Mouse (Mus musculus): ENCODE measurements around the gene Lats2. TPM values are rescaled to one million over a fixed set of nuclear protein-coding genes. Genes with fewer than 3 reads are reported as not detected.

The Lats2 gene
- total and polyA plus RNA-seq, 3 experiments = 1.1 to 4.0 (median 1.5) TPM

DNA sequence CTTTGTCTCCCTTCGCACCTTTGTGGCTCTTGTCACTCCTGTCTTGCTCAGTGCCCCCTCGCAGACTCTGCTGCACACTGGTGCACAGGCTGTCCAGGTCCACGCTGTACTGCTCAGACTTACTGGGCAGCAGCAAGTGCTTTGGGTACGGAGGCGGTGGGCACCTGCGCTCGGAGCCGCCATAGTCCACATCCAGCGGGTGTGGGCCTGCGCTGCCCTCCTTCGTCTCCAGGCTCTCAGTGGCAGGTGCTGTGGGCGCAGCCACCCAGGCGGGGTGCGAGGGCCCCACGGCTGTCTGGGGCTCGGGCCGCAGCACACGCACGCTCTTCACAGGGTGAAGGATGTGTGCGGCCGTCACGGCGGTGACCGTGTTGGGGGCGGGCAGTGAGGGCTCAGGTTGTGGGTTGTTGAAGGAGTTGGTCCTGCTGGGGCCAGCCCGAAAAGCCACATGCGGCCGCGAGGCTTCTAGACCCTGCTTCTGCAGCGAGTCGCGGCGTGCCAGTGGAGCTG, 58.7 kb downstream of the Lats2 start:
- TF ChIP-seq ETS1 (conservative IDR thresholded peaks at IDR 0.05; ENCODE audit: low read depth, low read length) = no peak
- no peak for TF ChIP-seq NRF1 (IDR thresholded peaks at IDR 0.05; ENCODE audit: low read depth, low read length)
- no peak for TF ChIP-seq IRF4 (IDR thresholded peaks at IDR 0.05; ENCODE audit: low read depth, low read length)
- no peak for TF ChIP-seq HCFC1 (IDR thresholded peaks at IDR 0.05; ENCODE audit: low read depth, low read length)
- TF ChIP-seq GABPA (IDR thresholded peaks at IDR 0.05; ENCODE audit: insufficient replicate concordance, low read depth, low read length) = no peak
- TF ChIP-seq NELFE (IDR thresholded peaks at IDR 0.05; ENCODE audit: low read depth, low read length) = no peak
- TF ChIP-seq BHLHE40 (IDR thresholded peaks at IDR 0.05; ENCODE audit: low read depth, low read length) = no peak
- no peak for TF ChIP-seq RCOR1 (conservative IDR thresholded peaks at IDR 0.05; ENCODE audit: low read depth, low read length)
- no peak for TF ChIP-seq CTCF (conservative IDR thresholded peaks at IDR 0.05 in 1 of 2, IDR thresholded peaks at IDR 0.05 in 1 of 2; ENCODE audit: low read depth in 2 of 2, low read length in 2 of 2)
- no peak for TF ChIP-seq MAX (IDR thresholded peaks at IDR 0.05; ENCODE audit: low read length)
- no peak for TF ChIP-seq TCF12 (IDR thresholded peaks at IDR 0.05; ENCODE audit: low read depth, low read length)
- TF ChIP-seq TBP (conservative IDR thresholded peaks at IDR 0.05; ENCODE audit: low read depth, low read length) = no peak
- TF ChIP-seq PAX5 (IDR thresholded peaks at IDR 0.05; ENCODE audit: low read length) = no peak
- no peak for TF ChIP-seq E2F4 (IDR thresholded peaks at IDR 0.05; ENCODE audit: insufficient replicate concordance, low read depth, low read length)
- TF ChIP-seq EP300 (IDR thresholded peaks at IDR 0.05; ENCODE audit: low read length) = no peak
- no peak for TF ChIP-seq USF1 (IDR thresholded peaks at IDR 0.05; ENCODE audit: low read depth, low read length)
- TF ChIP-seq ZC3H11A (IDR thresholded peaks at IDR 0.05; ENCODE audit: low read depth, low read length) = no peak
- no peak for TF ChIP-seq SIN3A (IDR thresholded peaks at IDR 0.05; ENCODE audit: low read length)
- no peak for TF ChIP-seq MEF2A (IDR thresholded peaks at IDR 0.05; ENCODE audit: borderline replicate concordance, low read depth, low read length)
- DNase-seq (ENCODE audit: extremely low read depth) = no peak
- no peaks in the 10 kb centered on the region for H3K9me3 ChIP-seq (replicated peaks; ENCODE audit: low read length)
- dilution Hi-C loops (cut with MboI; ENCODE audit: extremely low pct_ligation_motif_present, extremely low pct_unique_long_range_greater_than_20kb, low sequenced_read_pairs) (no loop called here), in situ Hi-C loops (cut with MboI; ENCODE audit: low pct_ligation_motif_present, low pct_unique_long_range_greater_than_20kb, low sequenced_read_pairs) (no loop called here)
- H3K79me2 ChIP-seq (replicated peaks; ENCODE audit: control insufficient read depth, extremely low read depth, insufficient read depth, poor library complexity, severe bottlenecking) = no peaks in the 10 kb centered on the region
- 0 out of 4 replicates have a peak, but pooled peaks cover 0 to 2% of the 10 kb centered on the region in 2 experiments for H3K4me1 ChIP-seq (ENCODE audit: control insufficient read depth in 1 of 2, insufficient read depth in 2 of 2)
- peaks cover 5 to 7% of the 10 kb centered on the region in 2 experiments for H3K36me3 ChIP-seq (replicated peaks in 1 of 2; ENCODE audit: control insufficient read depth in 1 of 2, insufficient read depth in 1 of 2, low read length in 1 of 2)
- H3K9ac ChIP-seq (ENCODE audit: insufficient read depth, low read depth) = no peak overlapping the region
- H3K4me3 ChIP-seq (replicated peaks in 1 of 3; ENCODE audit: low read depth in 2 of 3, low read length in 2 of 3, poor library complexity in 1 of 3) = no peak overlapping the region
- no peaks in the 10 kb centered on the region for H3K27me3 ChIP-seq (replicated peaks)
- no peak overlapping the region for H3K27ac ChIP-seq (ENCODE audit: insufficient read depth, low read depth)
- H3K4me2 ChIP-seq (ENCODE audit: insufficient read depth, low read depth, poor library complexity, severe bottlenecking) = no peak overlapping the region

DNA sequence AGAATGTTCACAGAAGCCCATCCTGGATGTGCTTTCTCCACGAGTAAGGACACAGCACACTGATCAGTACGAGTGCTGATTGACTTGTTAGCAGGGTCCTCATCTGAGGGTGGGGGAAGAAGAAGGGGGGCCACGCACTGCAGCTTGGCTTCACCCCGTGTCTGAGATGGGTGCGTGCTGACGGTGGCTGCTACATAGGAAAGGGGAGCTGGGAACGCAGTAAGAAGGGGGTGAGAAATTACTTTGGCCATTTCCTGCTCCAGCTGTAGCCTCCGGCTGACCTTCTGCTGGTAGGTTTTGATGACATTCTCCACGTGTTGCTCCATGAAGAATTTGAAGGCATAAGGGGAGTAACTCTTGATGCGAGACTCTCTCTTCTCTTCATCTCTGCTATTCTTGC, 59.2 kb downstream of the Lats2 start:
- in situ Hi-C loops (cut with MboI; ENCODE audit: low pct_ligation_motif_present, low pct_unique_long_range_greater_than_20kb, low sequenced_read_pairs) = no loop called here
- H3K4me1 ChIP-seq (ENCODE audit: control insufficient read depth in 1 of 2, insufficient read depth in 2 of 2) = 0 out of 4 replicates have a peak, but pooled peaks cover 0 to 2% of the 10 kb centered on the region in 2 experiments
- H3K27me3 ChIP-seq (replicated peaks) = no peaks in the 10 kb centered on the region
- no peak overlapping the region for H3K27ac ChIP-seq (ENCODE audit: insufficient read depth, low read depth)
- H3K9ac ChIP-seq (ENCODE audit: insufficient read depth, low read depth) = no peak overlapping the region
- DNase-seq (ENCODE audit: extremely low read depth) = no peak
- no peaks in the 10 kb centered on the region for H3K79me2 ChIP-seq (replicated peaks; ENCODE audit: control insufficient read depth, extremely low read depth, insufficient read depth, poor library complexity, severe bottlenecking)
- dilution Hi-C loops (cut with MboI; ENCODE audit: extremely low pct_ligation_motif_present, extremely low pct_unique_long_range_greater_than_20kb, low sequenced_read_pairs) = no loop called here
- no peak overlapping the region for H3K4me3 ChIP-seq (replicated peaks in 1 of 3; ENCODE audit: low read depth in 2 of 3, low read length in 2 of 3, poor library complexity in 1 of 3)
- no peak for TF ChIP-seq PAX5 (IDR thresholded peaks at IDR 0.05; ENCODE audit: low read length)
- TF ChIP-seq ZMIZ1 (IDR thresholded peaks at IDR 0.05; ENCODE audit: low read depth, low read length) = no peak
- no peak for TF ChIP-seq USF2 (conservative IDR thresholded peaks at IDR 0.05; ENCODE audit: low read depth, low read length)
- TF ChIP-seq IRF4 (IDR thresholded peaks at IDR 0.05; ENCODE audit: low read depth, low read length) = no peak
- no peak for TF ChIP-seq MYC (IDR thresholded peaks at IDR 0.05; ENCODE audit: low read depth, low read length)
- TF ChIP-seq CHD1 (IDR thresholded peaks at IDR 0.05; ENCODE audit: low read depth, low read length) = no peak
- no peak for TF ChIP-seq POLR2A (IDR thresholded peaks at IDR 0.05; ENCODE audit: low read depth, low read length)
- TF ChIP-seq MEF2A (IDR thresholded peaks at IDR 0.05; ENCODE audit: borderline replicate concordance, low read depth, low read length) = no peak
- TF ChIP-seq POLR2AphosphoS2 (IDR thresholded peaks at IDR 0.05; ENCODE audit: low read depth, low read length) = no peak
- no peak for TF ChIP-seq SMC3 (IDR thresholded peaks at IDR 0.05; ENCODE audit: low read depth, low read length)
- no peak for TF ChIP-seq USF1 (IDR thresholded peaks at IDR 0.05; ENCODE audit: low read depth, low read length)
- peaks cover 5 to 7% of the 10 kb centered on the region in 2 experiments for H3K36me3 ChIP-seq (replicated peaks in 1 of 2; ENCODE audit: control insufficient read depth in 1 of 2, insufficient read depth in 1 of 2, low read length in 1 of 2)
- no peak overlapping the region for H3K4me2 ChIP-seq (ENCODE audit: insufficient read depth, low read depth, poor library complexity, severe bottlenecking)
- H3K9me3 ChIP-seq (replicated peaks; ENCODE audit: low read length) = no peaks in the 10 kb centered on the region

Data from CH12.LX (cell line).